Mouse (Mus musculus): Measurements from ENCODE around the gene Smarcd2.

DNA sequence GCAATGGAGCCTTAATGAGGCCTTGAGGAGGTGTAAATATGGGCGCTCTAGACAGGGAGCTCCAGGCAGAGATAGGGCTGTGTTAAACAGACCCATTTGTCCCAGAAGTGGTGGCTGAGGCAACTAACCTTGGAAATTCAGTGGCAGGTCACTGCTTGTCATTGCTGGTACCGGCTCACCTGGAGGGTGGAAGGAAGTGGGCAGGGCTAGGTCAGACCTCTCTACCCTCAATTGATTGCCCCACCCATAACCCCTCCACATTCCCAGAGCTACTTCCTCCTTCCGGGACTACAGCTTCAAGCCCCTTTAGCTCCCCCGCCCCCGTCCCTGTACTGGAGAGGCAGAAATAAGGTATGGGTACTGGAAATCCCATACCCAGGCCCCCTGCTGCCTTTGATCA is 40.8 kb upstream of the Smarcd2 start:
- TF ChIP-seq CTCF (IDR thresholded peaks at IDR 0.05; ENCODE audit: extremely low read depth, insufficient read length, insufficient replicate concordance, low read depth, low read length) (no peak), POLR2A (IDR thresholded peaks at IDR 0.05; ENCODE audit: low read depth, low read length) (no peak)
